8 mouse cellular contexts compared by ENCODE assay signal in the genomic region with DNA sequence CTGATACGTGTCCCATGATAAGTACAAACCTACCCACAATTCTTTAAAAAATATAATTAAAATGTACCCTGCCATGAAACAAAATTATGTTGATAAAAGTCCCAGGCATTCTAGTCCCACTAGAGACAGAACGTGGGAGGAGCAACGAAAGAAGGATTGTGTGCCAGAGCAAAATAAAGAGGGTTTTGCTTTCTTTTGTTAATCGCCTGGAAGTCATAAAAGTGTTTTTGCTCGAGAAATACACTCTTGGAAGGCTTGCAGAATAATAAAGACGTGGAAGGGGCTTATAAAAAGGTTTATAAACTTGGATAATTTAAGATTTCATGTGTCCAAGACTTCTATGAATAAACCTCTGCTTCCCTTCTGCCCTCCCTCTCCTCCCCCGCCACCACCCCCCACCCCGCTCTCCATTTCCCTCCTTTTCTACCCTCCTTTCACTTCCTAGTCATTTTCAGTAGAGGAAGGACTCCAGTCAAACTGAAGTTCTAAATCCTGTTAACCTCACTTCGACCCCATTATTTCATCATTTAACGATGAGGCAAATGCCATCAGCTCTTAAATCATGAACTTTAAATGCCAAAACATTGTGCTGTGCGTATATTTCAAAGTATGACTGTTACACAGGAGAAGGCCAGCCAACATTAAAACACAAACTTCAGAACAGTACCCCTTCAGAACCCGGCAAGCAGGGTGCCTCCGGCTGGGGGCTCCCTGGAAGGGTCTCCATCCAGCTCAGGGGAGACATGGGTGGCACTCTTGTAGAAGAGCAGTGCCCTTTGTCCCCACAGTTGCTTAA. TPM values are rescaled to one million over a fixed set of nuclear protein-coding genes. Genes with fewer than 3 reads are reported as not detected.
DNase-seq lines count a peak whose midpoint lies in the region; ATAC-seq and TF ChIP-seq lines count a peak whose summit lies in the region.

No protein-coding gene starts in this region.

- TF ChIP-seq POLR2A in lung, adult 2 months (IDR thresholded peaks at IDR 0.05; ENCODE audit: borderline replicate concordance, extremely low read depth, low read depth, low read length) = no peak

- peak overlapping the region; percentile 32 for H3K4me3 ChIP-seq in lung, adult 2 months (replicated peaks; ENCODE audit: extremely low read depth, low read depth, low read length)
- no peak overlapping the region for H3K4me3 ChIP-seq in limb, embryonic 13.5 days
- no peak overlapping the region for H3K4me3 ChIP-seq in midbrain, embryonic 16.5 days (ENCODE audit: low read depth, low read length)

- peak overlapping the region; percentile 50 for H3K4me2 ChIP-seq in limb, embryonic 13.5 days (replicated peaks)
- no peak overlapping the region for H3K4me2 ChIP-seq in midbrain, embryonic 16.5 days (ENCODE audit: low read length)

- no peaks in the 10 kb centered on the region for H3K9me3 ChIP-seq in limb, embryonic 13.5 days
- no peaks in the 10 kb centered on the region for H3K9me3 ChIP-seq in midbrain, embryonic 16.5 days (replicated peaks; ENCODE audit: control insufficient read depth, low read length, poor library complexity, severe bottlenecking)

- peak overlapping the region; percentile 50; the same call in 1 of the 2 replicates for H3K9ac ChIP-seq in limb, embryonic 13.5 days
- H3K9ac ChIP-seq in midbrain, embryonic 16.5 days (ENCODE audit: low read depth, low read length) = no peak overlapping the region

- H3K27ac ChIP-seq in limb, embryonic 13.5 days = peak overlapping the region; percentile 81
- no peak overlapping the region for H3K27ac ChIP-seq in midbrain, embryonic 16.5 days (ENCODE audit: low read length)

- 30% methylated on average over 13 of the region's 13 CpGs for WGBS in lung, adult 2 months
- WGBS in limb, embryonic 13.5 days = 18% methylated on average over 13 of the region's 13 CpGs
- WGBS in midbrain, embryonic 16.5 days = 69% methylated on average over 13 of the region's 13 CpGs

- no peak for DNase-seq in lung, adult 2 months
- no peak for DNase-seq in lung, postnatal 4 days
- peak; percentile 72 for DNase-seq in skeletal muscle tissue, adult 2 months (ENCODE audit: low read depth, low spot score)
- no peak for DNase-seq in cerebellum, postnatal 36 days
- DNase-seq in left cerebral cortex, adult 8-10 months (ENCODE audit: low spot score in 2 of 2) = no peak

- no peaks in the 10 kb centered on the region for H3K27me3 ChIP-seq in limb, embryonic 13.5 days
- no peaks in the 10 kb centered on the region for H3K27me3 ChIP-seq in midbrain, embryonic 16.5 days (ENCODE audit: control insufficient read depth, insufficient read depth, low read depth, low read length)

- H3K4me1 ChIP-seq in lung, adult 2 months (ENCODE audit: control insufficient read depth, insufficient read depth, low read length) = peaks cover 12% of the 10 kb centered on the region
- peaks cover 45% of the 10 kb centered on the region for H3K4me1 ChIP-seq in limb, embryonic 13.5 days
- H3K4me1 ChIP-seq in midbrain, embryonic 16.5 days (ENCODE audit: control insufficient read depth, insufficient read depth, low read length) = peaks cover 15% of the 10 kb centered on the region

- no peak for TF ChIP-seq CTCF in lung, adult 2 months (IDR thresholded peaks at IDR 0.05; ENCODE audit: insufficient read depth, low read length)

- no peaks in the 10 kb centered on the region for H3K36me3 ChIP-seq in limb, embryonic 13.5 days
- H3K36me3 ChIP-seq in midbrain, embryonic 16.5 days (ENCODE audit: control insufficient read depth, insufficient read depth, low read length) = no peaks in the 10 kb centered on the region

- ATAC-seq in granulocyte monocyte progenitor cell, adult 5-6 weeks (replicated peaks; ENCODE audit: poor library complexity, severe bottlenecking) = peak; percentile 91
- ATAC-seq in limb, embryonic 13.5 days (ENCODE audit: low FRiP score, low read depth) = peak; percentile 70
- ATAC-seq in midbrain, embryonic 16.5 days = no peak

RNA-seq across cellular contexts. Expression of gene Cep85l, which starts 54.8 kb away (rescaled TPM):
- polyA plus RNA-seq in lung, adult 2 months (2012; rRNA removed) = 6.5 and 7.5 TPM in 2 replicates
- total RNA-seq in granulocyte monocyte progenitor cell, adult 5-6 weeks (2014; fragmentation: Nextera tagmentation) = 34.6 and 35.7 TPM in 2 replicates
- 39.8 and 44.6 TPM in 2 replicates for total RNA-seq in granulocyte monocyte progenitor cell, adult 5-6 weeks (2017)
- polyA plus RNA-seq in limb, embryonic 13.5 days (2015; fragmentation: Nextera tagmentation; extraction: Ambion mirVana) = 7.6 and 8.5 TPM in 2 replicates
- 3.9 TPM in 2 replicates for polyA plus RNA-seq in midbrain, embryonic 16.5 days (2015; fragmentation: Nextera tagmentation; extraction: Ambion mirVana)
- 10 to 100 TPM; 18.3 to 23.7 (median 20.7) TPM for total RNA-seq in left cerebral cortex, adult 8-10 months (2022)
